Mouse (Mus musculus) adrenal gland, postnatal 36 days (tissue): ENCODE measurements around the gene Ddt. TPM values are rescaled to one million over a fixed set of nuclear protein-coding genes. Genes with fewer than 3 reads are reported as not detected.

Source experiments
- DNase-seq, 2 experiments: peaks; one replicate each; pipeline ENCODE4 v3.0.0; 2021; ENCODE audit warnings: mixed read lengths in 1 of 2
- long read RNA-seq, 2 experiments: library from polyadenylated mRNA; stranded (forward); transcript quantifications; one replicate each; pipeline ENCODE4 v2.0.0; 2021; ENCODE audit warnings: borderline sequencing depth in 2 of 2
- total RNA-seq, 2 experiments: library from RNA; stranded (reverse); gene quantifications; 2 replicates each; pipeline ENCODE4 v1.2.3; 2021

The Ddt gene
- 100 to 1,000 TPM; 107 to 161 TPM for total RNA-seq
- long read RNA-seq, experiment 1, transcript Ddt-201 (3 exons, 649 nt), result major isoform, 129 of 144 reads
- long read RNA-seq, experiment 1, partial matches to known transcripts, result 0 of 144 reads
- long read RNA-seq, experiment 1, other reads (novel, unspliced or antisense), result 14 of 144 reads
- long read RNA-seq, experiment 2, transcript Ddt-201 (3 exons, 649 nt), result major isoform, 67 of 74 reads
- long read RNA-seq, experiment 2, partial matches to known transcripts, result 0 of 74 reads
- long read RNA-seq, experiment 2, other reads (novel, unspliced or antisense), result 7 of 74 reads

- DNase-seq, result peak; percentile 90 to 93
These were observed at the start of gene Ddt for GRCm38 (mm10) chr10:75772795-75773664. TSS of gene Ddt (minus strand) at chr10:75773414.

GRCm38 (mm10) chr10:75822443-75822842, 49.2 kb upstream of the Ddt start, which contains the start of gene Gstt4:
TSS of gene Gstt4 (minus strand) at chr10:75822543.
- DNase-seq, result no peak

GRCm38 (mm10) chr10:75819882-75820281, 46.7 kb upstream of the Ddt start:
- no peak for DNase-seq

GRCm38 (mm10) chr10:75818641-75819040, 45.4 kb upstream of the Ddt start:
- DNase-seq, result no peak

GRCm38 (mm10) chr10:75804217-75804616, 31.0 kb upstream of the Ddt start:
- DNase-seq, result no peak

- DNase-seq, result peak; percentile 75 to 86
These were observed 25.0 kb upstream of the Ddt start, which contains the start of gene Gstt1 for GRCm38 (mm10) chr10:75798176-75798696. TSS of gene Gstt1 (minus strand) at chr10:75798584.

GRCm38 (mm10) chr10:75797619-75798175, 24.5 kb upstream of the Ddt start:
- DNase-seq, result peak; percentile 66 to 71

- DNase-seq, result no peak
These were observed 23.7 kb upstream of the Ddt start for GRCm38 (mm10) chr10:75796731-75797516.

GRCm38 (mm10) chr10:75794880-75795279, 21.7 kb upstream of the Ddt start:
- peak; percentile 11 to 55 for DNase-seq

- no peak for DNase-seq
These were observed 17.6 kb upstream of the Ddt start for GRCm38 (mm10) chr10:75790773-75791172.

GRCm38 (mm10) chr10:75789841-75790240, 16.6 kb upstream of the Ddt start:
- no peak for DNase-seq

GRCm38 (mm10) chr10:75789081-75789735, 16.0 kb upstream of the Ddt start:
- DNase-seq, result no peak

GRCm38 (mm10) chr10:75788277-75788676, 15.1 kb upstream of the Ddt start:
- DNase-seq, result no peak

GRCm38 (mm10) chr10:75785442-75785841, 12.2 kb upstream of the Ddt start:
- DNase-seq, result no peak

- DNase-seq, result peak; percentile 77 to 78
These were observed 7.8 kb upstream of the Ddt start, which contains the start of the genes Gm20441 and Gstt3 for GRCm38 (mm10) chr10:75780769-75781578. TSS of gene Gm20441 (minus strand) at chr10:75780954. TSS of gene Gstt3 (minus strand) at chr10:75781414.

- DNase-seq, result peak in 1 of 2 experiments; percentile 18
These were observed 6.3 kb upstream of the Ddt start for GRCm38 (mm10) chr10:75779206-75780174.

- DNase-seq, result no peak
These were observed 4.7 kb upstream of the Ddt start for GRCm38 (mm10) chr10:75777885-75778284.

- DNase-seq, result no peak
These were observed 3.3 kb upstream of the Ddt start for GRCm38 (mm10) chr10:75776562-75776961.

GRCm38 (mm10) chr10:75774587-75774986, 1.4 kb upstream of the Ddt start:
- no peak for DNase-seq
